ENCODE assay signal across 27 mouse cellular contexts in genomic region chr2:146423032-146423691, GRCm38 (mm10).
A peak's percentile ranks its signal among the peaks of the same experiment; 100 is the strongest.
DNase-seq lines count a peak whose midpoint lies in the region; ATAC-seq and TF ChIP-seq lines count a peak whose summit lies in the region.
"Had no signal": no experiment of that assay in that cellular context is flagged by ENCODE, and none has a peak within 500 bp of the region (broad histone marks: within the 10 kb centered on the region; RNA-seq: fewer than 3 reads in every experiment).

No protein-coding gene starts in this region.

- no peaks in the 10 kb centered on the region for H3K9me3 ChIP-seq in hindbrain, embryonic 16.5 days (ENCODE audit: control insufficient read depth, low read length)
- no peaks in the 10 kb centered on the region for H3K9me3 ChIP-seq in hindbrain, embryonic 10.5 days
- no peaks in the 10 kb centered on the region for H3K9me3 ChIP-seq in midbrain, postnatal 0 days (ENCODE audit: low read length)
- H3K9me3 ChIP-seq in midbrain, embryonic 13.5 days, result no peaks in the 10 kb centered on the region
- H3K9me3 ChIP-seq in kidney, embryonic 14.5 days (ENCODE audit: control insufficient read depth, low read length), result no peaks in the 10 kb centered on the region
- H3K9me3 ChIP-seq: embryonic facial prominence, embryonic 13.5 days; heart, embryonic 13.5 days; limb, embryonic 12.5 days; midbrain, embryonic 12.5 days; neural tube, embryonic 15.5 days had no signal

- WGBS in hindbrain, embryonic 16.5 days, result 74% methylated on average over 5 of the region's 5 CpGs
- 93% methylated on average over 5 of the region's 5 CpGs for WGBS in hindbrain, embryonic 10.5 days
- 54% methylated on average over 5 of the region's 5 CpGs for WGBS in midbrain, postnatal 0 days
- 81% methylated on average over 5 of the region's 5 CpGs for WGBS in midbrain, embryonic 13.5 days
- 88% methylated on average over 5 of the region's 5 CpGs for WGBS in kidney, embryonic 14.5 days

- H3K4me1 ChIP-seq in hindbrain, embryonic 16.5 days (ENCODE audit: control insufficient read depth, insufficient read depth, low read depth, low read length), result no peaks in the 10 kb centered on the region
- no peaks in the 10 kb centered on the region for H3K4me1 ChIP-seq in hindbrain, embryonic 10.5 days (replicated peaks)
- H3K4me1 ChIP-seq in midbrain, postnatal 0 days (ENCODE audit: insufficient read depth, low read length), result no peaks in the 10 kb centered on the region
- H3K4me1 ChIP-seq in midbrain, embryonic 13.5 days (replicated peaks), result no peaks in the 10 kb centered on the region
- H3K4me1 ChIP-seq in kidney, embryonic 14.5 days (ENCODE audit: control insufficient read depth, insufficient read depth, low read length), result no peaks in the 10 kb centered on the region
- H3K4me1 ChIP-seq: embryonic facial prominence, embryonic 13.5 days; heart, embryonic 13.5 days; limb, embryonic 12.5 days; midbrain, embryonic 12.5 days; neural tube, embryonic 15.5 days had no signal

- TF ChIP-seq CTCF in midbrain, postnatal 0 days (IDR thresholded peaks at IDR 0.05), result no peak

- peak; percentile 60; the same call in 1 of the 2 replicates for ATAC-seq in hindbrain, embryonic 16.5 days
- ATAC-seq in midbrain, postnatal 0 days (ENCODE audit: low FRiP score), result no peak
- ATAC-seq in midbrain, embryonic 13.5 days, result no peak
- no peak for ATAC-seq in kidney, embryonic 14.5 days (ENCODE audit: low FRiP score, low TSS enrichment)
- ATAC-seq: CD4-positive, CD25-positive, alpha-beta regulatory T cell, adult 4 months; intestine, postnatal 0 days; liver, postnatal 0 days had no signal

- no peak overlapping the region for H3K27ac ChIP-seq in hindbrain, embryonic 16.5 days (ENCODE audit: low read depth, low read length)
- H3K27ac ChIP-seq in hindbrain, embryonic 10.5 days, result no peak overlapping the region
- no peak overlapping the region for H3K27ac ChIP-seq in midbrain, postnatal 0 days (ENCODE audit: low read depth, low read length)
- H3K27ac ChIP-seq in midbrain, embryonic 13.5 days, result no peak overlapping the region
- no peak overlapping the region for H3K27ac ChIP-seq in kidney, embryonic 14.5 days (ENCODE audit: low read depth, low read length)
- H3K27ac ChIP-seq: embryonic facial prominence, embryonic 13.5 days; heart, embryonic 13.5 days; layer of hippocampus, adult 2 months; left cerebral cortex, adult 2 months; limb, embryonic 12.5 days; midbrain, embryonic 12.5 days; neural tube, embryonic 15.5 days had no signal

- no peak overlapping the region for H3K4me2 ChIP-seq in hindbrain, embryonic 16.5 days (ENCODE audit: low read length)
- H3K4me2 ChIP-seq in midbrain, postnatal 0 days (ENCODE audit: low read depth, low read length, poor library complexity, severe bottlenecking), result no peak overlapping the region
- H3K4me2 ChIP-seq in midbrain, embryonic 13.5 days (replicated peaks), result no peak overlapping the region
- no peak overlapping the region for H3K4me2 ChIP-seq in kidney, embryonic 14.5 days (replicated peaks; ENCODE audit: low read depth, low read length)
- H3K4me2 ChIP-seq: embryonic facial prominence, embryonic 13.5 days; heart, embryonic 13.5 days; limb, embryonic 12.5 days; liver, embryonic 11.5 days; midbrain, embryonic 12.5 days; neural tube, embryonic 15.5 days had no signal

- H3K36me3 ChIP-seq in hindbrain, embryonic 16.5 days (ENCODE audit: control insufficient read depth, insufficient read depth, low read length), result no peaks in the 10 kb centered on the region
- peaks cover 20% of the 10 kb centered on the region for H3K36me3 ChIP-seq in hindbrain, embryonic 10.5 days
- peaks cover 4% of the 10 kb centered on the region; the same call in 1 of the 2 replicates for H3K36me3 ChIP-seq in midbrain, postnatal 0 days (ENCODE audit: insufficient read depth, low read length)
- peaks cover 22% of the 10 kb centered on the region for H3K36me3 ChIP-seq in midbrain, embryonic 13.5 days
- no peaks in the 10 kb centered on the region; the same call in 1 of the 2 replicates for H3K36me3 ChIP-seq in kidney, embryonic 14.5 days (ENCODE audit: control insufficient read depth, insufficient read depth, low read length)

- no peak overlapping the region for H3K9ac ChIP-seq in hindbrain, embryonic 16.5 days (ENCODE audit: low read depth, low read length)
- H3K9ac ChIP-seq in midbrain, postnatal 0 days (replicated peaks; ENCODE audit: low read length, poor library complexity, severe bottlenecking), result no peak overlapping the region
- H3K9ac ChIP-seq in midbrain, embryonic 13.5 days (replicated peaks), result no peak overlapping the region
- no peak overlapping the region for H3K9ac ChIP-seq in kidney, embryonic 14.5 days (ENCODE audit: low read depth, low read length)
- H3K9ac ChIP-seq: embryonic facial prominence, embryonic 13.5 days; heart, embryonic 13.5 days; limb, embryonic 12.5 days; liver, postnatal 0 days; midbrain, embryonic 12.5 days; neural tube, embryonic 15.5 days had no signal

- no peaks in the 10 kb centered on the region for H3K27me3 ChIP-seq in hindbrain, embryonic 16.5 days (replicated peaks; ENCODE audit: control insufficient read depth, insufficient read depth, low read length)
- no peaks in the 10 kb centered on the region for H3K27me3 ChIP-seq in hindbrain, embryonic 10.5 days (ENCODE audit: insufficient read depth, poor library complexity, severe bottlenecking)
- H3K27me3 ChIP-seq in midbrain, postnatal 0 days (ENCODE audit: insufficient read depth, low read length), result no peaks in the 10 kb centered on the region
- no peaks in the 10 kb centered on the region for H3K27me3 ChIP-seq in midbrain, embryonic 13.5 days
- H3K27me3 ChIP-seq in kidney, embryonic 14.5 days (ENCODE audit: control insufficient read depth, insufficient read depth, low read length), result no peaks in the 10 kb centered on the region
- H3K27me3 ChIP-seq: embryonic facial prominence, embryonic 13.5 days; heart, embryonic 13.5 days; limb, embryonic 12.5 days; midbrain, embryonic 12.5 days; neural tube, embryonic 15.5 days had no signal

- DNase-seq in adrenal gland, postnatal 36 days, result peak; percentile 46 to 57
- DNase-seq in adrenal gland, postnatal 14 days, result no peak
- DNase-seq in hindbrain, embryonic 10.5 days (ENCODE audit: low spot score), result no peak
- DNase-seq in midbrain, postnatal 0 days (ENCODE audit: low spot score), result peak; percentile 37
- peak; percentile 10 for DNase-seq in brain, embryonic 18.5 days (ENCODE audit: low read depth, low spot score)
- DNase-seq: cerebellum, adult 11 months; gastrocnemius, postnatal 10 days; heart, postnatal 10 days; liver, postnatal 0 days; lung, postnatal 36 days; retina, postnatal 1 day; right cerebral cortex, postnatal 25 days; spleen, adult 18-20 months; thymus, postnatal 25 days had no signal

- H3K4me3 ChIP-seq in hindbrain, embryonic 16.5 days (ENCODE audit: low read length), result no peak overlapping the region
- no peak overlapping the region for H3K4me3 ChIP-seq in hindbrain, embryonic 10.5 days
- H3K4me3 ChIP-seq in midbrain, postnatal 0 days (ENCODE audit: low read depth, low read length), result no peak overlapping the region
- no peak overlapping the region for H3K4me3 ChIP-seq in midbrain, embryonic 13.5 days (replicated peaks)
- H3K4me3 ChIP-seq in kidney, embryonic 14.5 days (ENCODE audit: low read length), result no peak overlapping the region
- H3K4me3 ChIP-seq: embryonic facial prominence, embryonic 13.5 days; heart, embryonic 13.5 days; layer of hippocampus, adult 2 months; left cerebral cortex, adult 2 months; limb, embryonic 12.5 days; midbrain, embryonic 12.5 days; neural tube, embryonic 15.5 days had no signal

Comparison
In these comparisons a context has a peak if more than half of its experiments do, and no peak if none do; other contexts are left out.
1. DNase-seq: peak in adrenal gland, postnatal 36 days (2 of 2), midbrain, postnatal 0 days (single experiment) and brain, embryonic 18.5 days (single experiment); none in adrenal gland, postnatal 14 days (single experiment) and hindbrain, embryonic 10.5 days (single experiment).